Mouse (Mus musculus): ENCODE measurements around the gene Fam168a. TPM values are rescaled to one million over a fixed set of nuclear protein-coding genes. Genes with fewer than 3 reads are reported as not detected.
A peak's percentile ranks its signal among the peaks of the same experiment; 100 is the strongest.

Fam168a gene
- polyA plus RNA-seq, 1 experiment from 2014 or later: 15.5 TPM

- Histone ChIP-seq H3K4me2 (replicated peaks; ENCODE audit: low read depth) (peak within 1 kb of the TSS; percentile 99), H3K9me3 (ENCODE audit: control insufficient read depth, low read length) (no peaks in the 10 kb centered on the region), H3K4me1 (replicated peaks; ENCODE audit: control insufficient read depth, insufficient read depth) (no peaks in the 10 kb centered on the region), H3K4me3 (ENCODE audit: low read depth, low read length) (peak within 1 kb of the TSS; percentile 65), H3K9ac (ENCODE audit: low read length) (peak within 1 kb of the TSS; percentile 61), H3K36me3 (ENCODE audit: control insufficient read depth, insufficient read depth, low read length) (no peaks in the 10 kb centered on the region), H3K27ac (replicated peaks) (peak within 1 kb of the TSS; percentile 58; the same call in 1 of the 2 replicates), H3K27me3 (ENCODE audit: control insufficient read depth, insufficient read depth, low read length) (no peaks in the 10 kb centered on the region)
- under 1% methylated on average over 63 of the region's 91 CpGs for WGBS
- TF ChIP-seq EP300 (optimal IDR thresholded peaks at IDR 0.05): no peak
- peak; percentile 83 for TF ChIP-seq CTCF (IDR thresholded peaks at IDR 0.05; ENCODE audit: low read depth)
- peak; percentile 91 for DNase-seq (ENCODE audit: low spot score)
- peak; percentile 91 for ATAC-seq (ENCODE audit: low FRiP score, low TSS enrichment)
Observed at GRCm38 (mm10) chr7:100862828-100863638, 156.6 kb downstream of the Fam168a start, which contains the start of gene Relt. TSS of gene Relt (minus strand) at chr7:100863446.

- H3K27ac ChIP-seq (replicated peaks): no peak overlapping the region
- H3K4me3 ChIP-seq (ENCODE audit: low read depth, low read length): no peak overlapping the region
- no peak overlapping the region for H3K4me2 ChIP-seq (replicated peaks; ENCODE audit: low read depth)
- H3K9ac ChIP-seq (ENCODE audit: low read length): no peak overlapping the region
- TF ChIP-seq CTCF (IDR thresholded peaks at IDR 0.05; ENCODE audit: low read depth) (peak; percentile 87), EP300 (optimal IDR thresholded peaks at IDR 0.05) (no peak)
- 7% methylated on average over 3 of the region's 3 CpGs for WGBS
- no peaks in the 10 kb centered on the region for H3K9me3 ChIP-seq (ENCODE audit: control insufficient read depth, low read length)
- no peaks in the 10 kb centered on the region for H3K27me3 ChIP-seq (ENCODE audit: control insufficient read depth, insufficient read depth, low read length)
- DNase-seq (ENCODE audit: low spot score) (peak; percentile 72), ATAC-seq (ENCODE audit: low FRiP score, low TSS enrichment) (no peak)
- H3K4me1 ChIP-seq (replicated peaks; ENCODE audit: control insufficient read depth, insufficient read depth): no peaks in the 10 kb centered on the region
- no peaks in the 10 kb centered on the region for H3K36me3 ChIP-seq (ENCODE audit: control insufficient read depth, insufficient read depth, low read length)
Observed at GRCm38 (mm10) chr7:100866675-100867074, 160.2 kb downstream of the Fam168a start.

GRCm38 (mm10) chr7:100867561-100867960, 161.1 kb downstream of the Fam168a start:
- Histone ChIP-seq H3K4me1 (replicated peaks; ENCODE audit: control insufficient read depth, insufficient read depth) (no peaks in the 10 kb centered on the region), H3K4me3 (ENCODE audit: low read depth, low read length) (no peak overlapping the region), H3K4me2 (replicated peaks; ENCODE audit: low read depth) (no peak overlapping the region), H3K9me3 (ENCODE audit: control insufficient read depth, low read length) (no peaks in the 10 kb centered on the region), H3K27ac (replicated peaks) (no peak overlapping the region), H3K27me3 (ENCODE audit: control insufficient read depth, insufficient read depth, low read length) (no peaks in the 10 kb centered on the region), H3K36me3 (ENCODE audit: control insufficient read depth, insufficient read depth, low read length) (peaks cover 5% of the 10 kb centered on the region), H3K9ac (ENCODE audit: low read length) (no peak overlapping the region)
- 40% methylated on average over 2 of the region's 2 CpGs for WGBS
- TF ChIP-seq CTCF (IDR thresholded peaks at IDR 0.05; ENCODE audit: low read depth): no peak
- TF ChIP-seq EP300 (optimal IDR thresholded peaks at IDR 0.05): no peak
- ATAC-seq (ENCODE audit: low FRiP score, low TSS enrichment) (no peak), DNase-seq (ENCODE audit: low spot score) (no peak)

- H3K9me3 ChIP-seq (ENCODE audit: control insufficient read depth, low read length): no peaks in the 10 kb centered on the region
- H3K4me1 ChIP-seq (replicated peaks; ENCODE audit: control insufficient read depth, insufficient read depth): no peaks in the 10 kb centered on the region
- no peak overlapping the region for H3K4me2 ChIP-seq (replicated peaks; ENCODE audit: low read depth)
- no peak overlapping the region for H3K4me3 ChIP-seq (ENCODE audit: low read depth, low read length)
- no peak for TF ChIP-seq CTCF (IDR thresholded peaks at IDR 0.05; ENCODE audit: low read depth)
- no peak for TF ChIP-seq EP300 (optimal IDR thresholded peaks at IDR 0.05)
- H3K9ac ChIP-seq (ENCODE audit: low read length): no peak overlapping the region
- peaks cover 10% of the 10 kb centered on the region for H3K36me3 ChIP-seq (ENCODE audit: control insufficient read depth, insufficient read depth, low read length)
- H3K27ac ChIP-seq (replicated peaks): 0 out of 2 replicates have a peak overlapping the region, but pooled peaks have one; percentile 18
- DNase-seq (ENCODE audit: low spot score) (no peak), ATAC-seq (ENCODE audit: low FRiP score, low TSS enrichment) (no peak)
- WGBS: 69% methylated on average over 4 of the region's 4 CpGs
- H3K27me3 ChIP-seq (ENCODE audit: control insufficient read depth, insufficient read depth, low read length): no peaks in the 10 kb centered on the region
Observed at GRCm38 (mm10) chr7:100868551-100868950, 162.1 kb downstream of the Fam168a start.

- 72% methylated on average over 8 of the region's 8 CpGs for WGBS
- H3K4me3 ChIP-seq (ENCODE audit: low read depth, low read length): no peak overlapping the region
- H3K27me3 ChIP-seq (ENCODE audit: control insufficient read depth, insufficient read depth, low read length): no peaks in the 10 kb centered on the region
- no peak overlapping the region for H3K9ac ChIP-seq (ENCODE audit: low read length)
- ATAC-seq (ENCODE audit: low FRiP score, low TSS enrichment) (no peak), DNase-seq (ENCODE audit: low spot score) (no peak)
- H3K36me3 ChIP-seq (ENCODE audit: control insufficient read depth, insufficient read depth, low read length): peaks cover 11% of the 10 kb centered on the region
- TF ChIP-seq EP300 (optimal IDR thresholded peaks at IDR 0.05) (no peak), CTCF (IDR thresholded peaks at IDR 0.05; ENCODE audit: low read depth) (no peak)
- H3K4me1 ChIP-seq (replicated peaks; ENCODE audit: control insufficient read depth, insufficient read depth): no peaks in the 10 kb centered on the region
- no peaks in the 10 kb centered on the region for H3K9me3 ChIP-seq (ENCODE audit: control insufficient read depth, low read length)
- H3K27ac ChIP-seq (replicated peaks): no peak overlapping the region
- no peak overlapping the region for H3K4me2 ChIP-seq (replicated peaks; ENCODE audit: low read depth)
Observed at GRCm38 (mm10) chr7:100869877-100870629, 163.6 kb downstream of the Fam168a start.
